Mouse (Mus musculus) heart, embryonic 10.5 days (tissue): ENCODE measurements around the gene Lypd3. TPM values are rescaled to one million over a fixed set of nuclear protein-coding genes. Genes with fewer than 3 reads are reported as not detected.
"Not testable (repeated sequence)": the region's sequence is repeated elsewhere in the genome, so short reads cannot be mapped to it uniquely, and the experiment has no call there.

Experiments
- DNase-seq: peaks from one replicate; pipeline ENCODE4 v3.0.0-alpha.2; 2017; ENCODE audit warnings: low spot score
- H3K27ac ChIP-seq: fragments of 300-500 bp; sonication (generic); 2 replicates; pipeline ENCODE4 v1.5.1; 2016; ENCODE audit warnings: mild to moderate bottlenecking
- H3K27me3 ChIP-seq: fragments of 300-500 bp; sonication (generic); 2 replicates; pipeline ENCODE4 v1.6.1; 2016; ENCODE audit warnings: mild to moderate bottlenecking; ENCODE audit not compliant: poor library complexity, insufficient read depth, severe bottlenecking
- H3K36me3 ChIP-seq: fragments of 300-500 bp; sonication (generic); 2 replicates; pipeline ENCODE4 v1.6.1; 2016; ENCODE audit warnings: mild to moderate bottlenecking, moderate library complexity
- H3K4me1 ChIP-seq: fragments of 300-500 bp; sonication (generic); 2 replicates; pipeline ENCODE4 v1.6.1; 2016; ENCODE audit warnings: mild to moderate bottlenecking
- H3K4me3 ChIP-seq: fragments of 300-500 bp; sonication (generic); 2 replicates; pipeline ENCODE4 v1.5.1; 2016; ENCODE audit warnings: mild to moderate bottlenecking, moderate library complexity
- H3K9me3 ChIP-seq: fragments of 300-500 bp; sonication (generic); 2 replicates; pipeline ENCODE4 v1.6.1; 2016; ENCODE audit warnings: mild to moderate bottlenecking, moderate library complexity
- WGBS: fragments of 180-500 bp; shearing (Covaris S2); methylation state at CpG from one replicate; pipeline ENCODE4 v1.1.7; 2016; 5-methylcytosine and 5-hydroxymethylcytosine counted together
- polyA plus RNA-seq: library from polyadenylated mRNA; unstranded; fragments of >200 nt; fragmentation: Nextera tagmentation; extraction: Ambion mirVana; gene quantifications from 2 replicates; pipeline ENCODE4 v1.2.1, GENCODE M21; 2016

Lypd3 gene
- polyA plus RNA-seq, 1 experiment from 2014 or later: 0.18 TPM

- Histone ChIP-seq H3K4me1 (no peaks in the 10 kb centered on the region), H3K27me3 (peaks cover under 1% of the 10 kb centered on the region), H3K36me3 (0 out of 2 replicates have a peak, but pooled peaks cover 2% of the 10 kb centered on the region), H3K4me3 (peak overlapping the region; percentile 22; the same call in 1 of the 2 replicates), H3K27ac (no peak overlapping the region), H3K9me3 (no peaks in the 10 kb centered on the region)
- peak; percentile 94 for DNase-seq
- WGBS: 8% methylated on average over 13 of the region's 13 CpGs
Measured at GRCm38 (mm10) chr7:24600941-24601597, 35.3 kb upstream of the Lypd3 start.

- DNase-seq: no peak
- Histone ChIP-seq H3K36me3 (0 out of 2 replicates have a peak, but pooled peaks cover 2% of the 10 kb centered on the region), H3K9me3 (no peaks in the 10 kb centered on the region), H3K27me3 (peaks cover 25% of the 10 kb centered on the region), H3K27ac (no peak overlapping the region), H3K4me3 (no peak overlapping the region), H3K4me1 (peaks cover 5% of the 10 kb centered on the region)
- 84% methylated on average over 7 of the region's 7 CpGs for WGBS
Measured at GRCm38 (mm10) chr7:24605561-24605960, 30.8 kb upstream of the Lypd3 start.

- DNase-seq: no peak
- Histone ChIP-seq H3K9me3 (no peaks in the 10 kb centered on the region), H3K27ac (no peak overlapping the region), H3K27me3 (peaks cover 30% of the 10 kb centered on the region), H3K4me1 (peaks cover 10% of the 10 kb centered on the region), H3K36me3 (0 out of 2 replicates have a peak, but pooled peaks cover 2% of the 10 kb centered on the region), H3K4me3 (no peak overlapping the region)
- WGBS: 75% methylated on average over 7 of the region's 7 CpGs
Measured at GRCm38 (mm10) chr7:24606046-24606445, 30.3 kb upstream of the Lypd3 start.

GRCm38 (mm10) chr7:24608017-24608416, 28.3 kb upstream of the Lypd3 start:
- Histone ChIP-seq H3K9me3 (no peaks in the 10 kb centered on the region), H3K4me3 (no peak overlapping the region), H3K27ac (no peak overlapping the region), H3K27me3 (peaks cover 49% of the 10 kb centered on the region), H3K4me1 (peaks cover 25% of the 10 kb centered on the region), H3K36me3 (0 out of 2 replicates have a peak, but pooled peaks cover 2% of the 10 kb centered on the region)
- WGBS: 35% methylated on average over 6 of the region's 6 CpGs
- DNase-seq: peak; percentile 75

- 67% methylated on average over 8 of the region's 8 CpGs for WGBS
- peaks cover 55% of the 10 kb centered on the region for H3K27me3 ChIP-seq
Measured at GRCm38 (mm10) chr7:24608561-24608960, 27.8 kb upstream of the Lypd3 start.

GRCm38 (mm10) chr7:24610144-24610878, 26.0 kb upstream of the Lypd3 start, which contains the start of gene Phldb3:
Gene Phldb3, plus strand, starts transcription at chr7:24610763.
- 3% methylated on average over 27 of the region's 27 CpGs for WGBS
- H3K4me1 ChIP-seq: peaks cover 25% of the 10 kb centered on the region
- DNase-seq: no peak
- H3K27ac ChIP-seq: peak within 1 kb of the TSS; percentile 44; the same call in 1 of the 2 replicates
- peak within 1 kb of the TSS; percentile 64 for H3K4me3 ChIP-seq
- no peaks in the 10 kb centered on the region for H3K9me3 ChIP-seq
- H3K27me3 ChIP-seq: peaks cover 66% of the 10 kb centered on the region
- no peaks in the 10 kb centered on the region for H3K36me3 ChIP-seq

More at GRCm38 (mm10) chr7:24608561-24608960, 27.8 kb upstream of the Lypd3 start:
- Histone ChIP-seq H3K4me3 (no peak overlapping the region), H3K36me3 (0 out of 2 replicates have a peak, but pooled peaks cover 2% of the 10 kb centered on the region), H3K4me1 (peaks cover 25% of the 10 kb centered on the region), H3K27ac (no peak overlapping the region), H3K9me3 (no peaks in the 10 kb centered on the region)
- no peak for DNase-seq

- Histone ChIP-seq H3K9me3 (no peaks in the 10 kb centered on the region), H3K36me3 (no peaks in the 10 kb centered on the region), H3K4me1 (peaks cover 25% of the 10 kb centered on the region), H3K27ac (peak overlapping the region; percentile 44; the same call in 1 of the 2 replicates), H3K4me3 (peak overlapping the region; percentile 64), H3K27me3 (peaks cover 66% of the 10 kb centered on the region)
- WGBS: 1% methylated on average over 36 of the region's 36 CpGs
- DNase-seq: peak; percentile 94
Measured at GRCm38 (mm10) chr7:24610879-24611494, 25.4 kb upstream of the Lypd3 start.

GRCm38 (mm10) chr7:24611709-24612108, 24.6 kb upstream of the Lypd3 start:
- no peak for DNase-seq
- no peaks in the 10 kb centered on the region for H3K36me3 ChIP-seq
- H3K9me3 ChIP-seq: no peaks in the 10 kb centered on the region
- WGBS: 13% methylated on average over 7 of the region's 7 CpGs
- H3K27ac ChIP-seq: 0 out of 2 replicates have a peak overlapping the region, but pooled peaks have one; percentile 44
- peaks cover 70% of the 10 kb centered on the region for H3K27me3 ChIP-seq
- H3K4me1 ChIP-seq: peaks cover 25% of the 10 kb centered on the region
- peak overlapping the region; percentile 64 for H3K4me3 ChIP-seq

- no peak for DNase-seq
- no peaks in the 10 kb centered on the region for H3K36me3 ChIP-seq
- H3K9me3 ChIP-seq: no peaks in the 10 kb centered on the region
- peaks cover 73% of the 10 kb centered on the region for H3K27me3 ChIP-seq
- 5% methylated on average over 27 of the region's 27 CpGs for WGBS
- H3K4me1 ChIP-seq: peaks cover 25% of the 10 kb centered on the region
- H3K27ac ChIP-seq: no peak overlapping the region
- H3K4me3 ChIP-seq: peak overlapping the region; percentile 37
Measured at GRCm38 (mm10) chr7:24612308-24612910, 23.9 kb upstream of the Lypd3 start.

GRCm38 (mm10) chr7:24614816-24615215, 21.5 kb upstream of the Lypd3 start:
- H3K4me1 ChIP-seq: peaks cover 25% of the 10 kb centered on the region
- H3K9me3 ChIP-seq: no peaks in the 10 kb centered on the region
- H3K36me3 ChIP-seq: no peaks in the 10 kb centered on the region
- no peak for DNase-seq
- peaks cover 70% of the 10 kb centered on the region for H3K27me3 ChIP-seq
- no peak overlapping the region for H3K27ac ChIP-seq
- WGBS: 59% methylated on average over 13 of the region's 13 CpGs
- H3K4me3 ChIP-seq: no peak overlapping the region

- DNase-seq: no peak
- Histone ChIP-seq H3K4me3 (no peak overlapping the region), H3K4me1 (0 out of 2 replicates have a peak, but pooled peaks cover 2% of the 10 kb centered on the region), H3K36me3 (no peaks in the 10 kb centered on the region), H3K27me3 (peaks cover 43% of the 10 kb centered on the region), H3K27ac (no peak overlapping the region), H3K9me3 (no peaks in the 10 kb centered on the region; the same call in 1 of the 2 replicates)
- 64% methylated on average over 8 of the region's 8 CpGs for WGBS
Measured at GRCm38 (mm10) chr7:24617763-24618162, 18.6 kb upstream of the Lypd3 start.

GRCm38 (mm10) chr7:24618374-24618773, 18.0 kb upstream of the Lypd3 start:
- H3K4me1 ChIP-seq, DNase-seq, H3K4me3 ChIP-seq, H3K27ac ChIP-seq, H3K9me3 ChIP-seq, H3K36me3 ChIP-seq: not testable (repeated sequence)
- 90% methylated on average over 8 of the region's 8 CpGs for WGBS
- peaks cover 37% of the 10 kb centered on the region for H3K27me3 ChIP-seq
